Mouse (Mus musculus) urinary bladder, postnatal 10 days (tissue): ENCODE measurements around the gene Tmem56.

Experiments used
- DNase-seq: peaks from one replicate; pipeline ENCODE4 v3.0.0; 2022; ENCODE audit warnings: low spot score

Gene Tmem56

GRCm38 (mm10) chr3:121277557-121277956 is 5.3 kb downstream of the Tmem56 start:
- no peak for DNase-seq

GRCm38 (mm10) chr3:121277009-121277408 is 5.9 kb downstream of the Tmem56 start:
- no peak for DNase-seq

- no peak for DNase-seq
Measured at GRCm38 (mm10) chr3:121274010-121274409, 8.9 kb downstream of the Tmem56 start.

GRCm38 (mm10) chr3:121272577-121272976 is 10.3 kb downstream of the Tmem56 start:
- no peak for DNase-seq

GRCm38 (mm10) chr3:121267283-121267682 is 15.6 kb downstream of the Tmem56 start:
- DNase-seq = no peak

- no peak for DNase-seq
Measured at GRCm38 (mm10) chr3:121264242-121264641, 18.7 kb downstream of the Tmem56 start.

- no peak for DNase-seq
Measured at GRCm38 (mm10) chr3:121263205-121263548, 19.7 kb downstream of the Tmem56 start.

GRCm38 (mm10) chr3:121262521-121263204 is 20.2 kb downstream of the Tmem56 start:
- no peak for DNase-seq

- no peak for DNase-seq
Measured at GRCm38 (mm10) chr3:121261939-121262520, 20.9 kb downstream of the Tmem56 start.

GRCm38 (mm10) chr3:121261251-121261650 is 21.6 kb downstream of the Tmem56 start:
- DNase-seq = no peak

- DNase-seq = no peak
Measured at GRCm38 (mm10) chr3:121260831-121261230, 22.1 kb downstream of the Tmem56 start.

GRCm38 (mm10) chr3:121260041-121260440 is 22.9 kb downstream of the Tmem56 start:
- no peak for DNase-seq

GRCm38 (mm10) chr3:121258521-121259478 is 24.1 kb downstream of the Tmem56 start:
- DNase-seq = no peak

GRCm38 (mm10) chr3:121257418-121257817 is 25.5 kb downstream of the Tmem56 start:
- no peak for DNase-seq

- DNase-seq = no peak
Measured at GRCm38 (mm10) chr3:121256131-121256530, 26.8 kb downstream of the Tmem56 start.

- DNase-seq = no peak
Measured at GRCm38 (mm10) chr3:121255501-121255900, 27.4 kb downstream of the Tmem56 start.

- no peak for DNase-seq
Measured at GRCm38 (mm10) chr3:121250576-121251433, 32.1 kb downstream of the Tmem56 start.

GRCm38 (mm10) chr3:121250048-121250447 is 32.9 kb downstream of the Tmem56 start:
- DNase-seq = no peak

- DNase-seq = no peak
Measured at GRCm38 (mm10) chr3:121242941-121243340, 40.0 kb downstream of the Tmem56 start.

- DNase-seq = no peak
Measured at GRCm38 (mm10) chr3:121242111-121242936, 40.6 kb downstream of the Tmem56 start.
